Mouse (Mus musculus) hindbrain, embryonic 12.5 days (tissue): ENCODE data around the gene Hcar2. TPM values are rescaled to one million over a fixed set of nuclear protein-coding genes. Genes with fewer than 3 reads are reported as not detected.

Source experiments
- ATAC-seq: fragments of 200-750 bp; cut with Nextera tagmentation; 2 replicates; pipeline ENCODE4 v1.8.0; 2017; ENCODE audit warnings: moderate TSS enrichment; ENCODE audit not compliant: low FRiP score
- H3K27ac ChIP-seq: fragments of 300-500 bp; sonication (generic); 2 replicates; pipeline ENCODE4 v1.5.1; 2016; ENCODE audit warnings: mild to moderate bottlenecking
- H3K27me3 ChIP-seq: fragments of 300-500 bp; sonication (generic); 2 replicates; pipeline ENCODE4 v1.6.1; 2016; ENCODE audit warnings: mild to moderate bottlenecking
- H3K36me3 ChIP-seq: fragments of 300-500 bp; sonication (generic); 2 replicates; pipeline ENCODE4 v1.6.1; 2016; ENCODE audit warnings: mild to moderate bottlenecking
- H3K4me1 ChIP-seq: fragments of 300-500 bp; sonication (generic); 2 replicates; pipeline ENCODE4 v1.6.1; 2016
- H3K4me2 ChIP-seq: fragments of 300-500 bp; sonication (generic); replicated peaks from 2 replicates; pipeline ENCODE4 v1.6.1; 2016; ENCODE audit warnings: mild to moderate bottlenecking
- H3K4me3 ChIP-seq: fragments of 300-500 bp; sonication (generic); 2 replicates; pipeline ENCODE4 v1.5.1; 2016; ENCODE audit warnings: mild to moderate bottlenecking
- H3K9ac ChIP-seq: fragments of 300-500 bp; sonication (generic); 2 replicates; pipeline ENCODE4 v1.6.1; 2016; ENCODE audit warnings: mild to moderate bottlenecking, moderate library complexity
- H3K9me3 ChIP-seq: fragments of 300-500 bp; sonication (generic); replicated peaks from 2 replicates; pipeline ENCODE4 v1.6.1; 2016; ENCODE audit warnings: mild to moderate bottlenecking
- WGBS: fragments of 180-500 bp; shearing (Covaris S2); methylation state at CpG from one replicate; pipeline ENCODE4 v1.1.7; 2016; 5-methylcytosine and 5-hydroxymethylcytosine counted together
- polyA plus RNA-seq: library from polyadenylated mRNA; unstranded; fragments of >200 nt; fragmentation: Nextera tagmentation; extraction: Ambion mirVana; gene quantifications from 2 replicates; pipeline ENCODE4 v1.2.1, GENCODE M21; 2016

Gene Hcar2
- polyA plus RNA-seq, 1 experiment from 2014 or later: not detected

DNA sequence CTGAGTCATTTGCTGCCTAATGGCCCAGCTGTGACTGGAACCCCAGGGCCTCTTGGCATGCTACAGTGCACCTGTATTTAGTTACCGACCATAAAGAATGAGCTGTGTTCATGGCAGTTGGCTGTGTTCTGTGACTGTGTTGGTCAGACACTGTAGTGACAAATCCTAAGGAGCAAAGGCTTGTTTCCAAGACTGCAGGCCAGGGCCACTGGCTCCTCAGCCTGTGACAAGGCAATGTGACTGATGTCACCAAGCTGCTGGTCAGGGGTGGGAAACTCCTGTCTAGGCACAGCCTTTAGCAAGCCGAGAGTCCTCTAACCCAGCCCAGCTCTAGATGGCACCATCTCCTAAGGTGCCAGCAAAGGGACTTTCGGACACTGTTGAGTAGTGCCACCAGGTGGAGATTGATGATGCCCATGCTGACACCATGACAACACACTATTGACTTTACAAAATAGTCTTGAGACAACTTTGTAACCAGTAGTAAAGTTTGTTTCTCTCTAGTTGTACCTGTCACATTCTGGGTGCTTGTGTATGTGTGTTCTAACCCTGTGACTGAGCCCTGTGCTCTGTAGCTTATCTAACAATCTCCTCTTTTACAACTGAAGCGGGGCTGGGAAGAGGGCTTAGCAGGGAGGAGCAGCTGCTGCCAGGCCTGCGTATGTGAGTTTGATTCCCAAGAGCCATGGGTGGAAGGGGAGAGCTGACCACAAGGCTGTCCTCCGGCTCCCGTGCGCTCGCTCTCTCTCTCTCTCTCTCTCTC is 44.6 kb downstream of the Hcar2 start:
- ATAC-seq: no peak
- no peak overlapping the region for H3K4me3 ChIP-seq
- no peaks in the 10 kb centered on the region for H3K9me3 ChIP-seq
- peaks cover 7% of the 10 kb centered on the region for H3K36me3 ChIP-seq
- no peak overlapping the region for H3K27ac ChIP-seq
- WGBS: 73% methylated on average over 9 of the region's 9 CpGs
- no peaks in the 10 kb centered on the region for H3K4me1 ChIP-seq
- no peaks in the 10 kb centered on the region for H3K27me3 ChIP-seq
- no peak overlapping the region for H3K4me2 ChIP-seq
- H3K9ac ChIP-seq: no peak overlapping the region

- no peak for ATAC-seq
- Histone ChIP-seq H3K9ac (no peak overlapping the region), H3K9me3 (no peaks in the 10 kb centered on the region), H3K4me3 (no peak overlapping the region), H3K27ac (no peak overlapping the region), H3K27me3 (no peaks in the 10 kb centered on the region), H3K4me1 (no peaks in the 10 kb centered on the region), H3K4me2 (no peak overlapping the region), H3K36me3 (peaks cover 14% of the 10 kb centered on the region)
- 95% methylated on average over 19 of the region's 19 CpGs for WGBS
These were observed 46.2 kb downstream of the Hcar2 start for GRCm38 (mm10) chr5:123818941-123819577.

- Histone ChIP-seq H3K9me3 (no peaks in the 10 kb centered on the region), H3K4me2 (no peak overlapping the region), H3K27me3 (no peaks in the 10 kb centered on the region), H3K9ac (no peak overlapping the region), H3K4me1 (no peaks in the 10 kb centered on the region), H3K27ac (no peak overlapping the region), H3K36me3 (peaks cover 23% of the 10 kb centered on the region), H3K4me3 (no peak overlapping the region)
- 95% methylated on average over 7 of the region's 7 CpGs for WGBS
- no peak for ATAC-seq
These were observed 48.4 kb downstream of the Hcar2 start for GRCm38 (mm10) chr5:123816891-123817290.

Other genes starting within 250 kb of the Hcar2 start
- gene Clip1, start 180.9 kb downstream of the Hcar2 start, polyA plus RNA-seq: 71.4 and 74.6 TPM in 2 replicates
- gene Zcchc8, start 144.4 kb downstream of the Hcar2 start, polyA plus RNA-seq: 80.2 and 90.5 TPM in 2 replicates
- gene Rsrc2, start 116.1 kb downstream of the Hcar2 start, polyA plus RNA-seq: 166 and 182 TPM in 2 replicates
- gene Kntc1, start 115.8 kb downstream of the Hcar2 start, polyA plus RNA-seq: 26.6 and 30.4 TPM in 2 replicates
- 0.18 and 0.50 TPM in 2 replicates for gene Hcar1, start 14.5 kb upstream of the Hcar2 start, polyA plus RNA-seq
- gene Denr, start 41.7 kb upstream of the Hcar2 start, polyA plus RNA-seq: 153 and 180 TPM in 2 replicates
- 3.4 and 4.0 TPM in 2 replicates for gene Gm43518, start 61.9 kb upstream of the Hcar2 start, polyA plus RNA-seq
- 5.3 and 7.4 TPM in 2 replicates for gene Ccdc62, start 65.2 kb upstream of the Hcar2 start, polyA plus RNA-seq
- 14.4 and 20.4 TPM in 2 replicates for gene Hip1r, start 108.1 kb upstream of the Hcar2 start, polyA plus RNA-seq
- gene Vps37b, start 166.8 kb upstream of the Hcar2 start, polyA plus RNA-seq: 70.8 and 78.6 TPM in 2 replicates
- gene Abcb9, start 230.3 kb upstream of the Hcar2 start, polyA plus RNA-seq: 3.7 and 3.8 TPM in 2 replicates
- 19.6 and 25.7 TPM in 2 replicates for gene Ogfod2, start 246.8 kb upstream of the Hcar2 start, polyA plus RNA-seq